Mouse (Mus musculus) urinary bladder, adult 18-20 months (tissue): ENCODE data around the gene Atp6v0e2.

Experiments
- DNase-seq, 2 experiments: peaks; one replicate each; pipeline ENCODE4 v3.0.0; 2022; ENCODE audit warnings: low spot score in 2 of 2, mixed read lengths in 2 of 2

Atp6v0e2 gene

DNA sequence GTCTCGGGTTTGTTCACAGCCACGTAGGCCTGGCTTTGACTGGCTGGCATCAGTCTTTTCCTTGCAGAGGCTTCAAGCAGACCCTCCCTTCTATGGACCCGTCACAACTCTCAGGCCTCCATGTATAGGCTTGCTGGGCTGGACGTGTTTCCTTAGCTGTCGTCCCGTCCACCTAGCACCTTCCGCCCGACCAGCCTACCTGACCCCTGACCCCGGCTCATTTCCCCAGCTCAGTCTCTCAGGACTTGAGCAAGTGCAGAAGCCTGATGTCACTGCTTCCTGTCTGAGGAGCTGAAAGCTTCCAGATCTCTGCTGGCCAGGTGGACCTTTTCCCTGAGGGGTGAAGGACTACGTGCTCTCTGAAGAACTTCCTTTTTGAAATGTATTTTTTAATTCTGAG lies 35.9 kb downstream of the Atp6v0e2 start:
- DNase-seq, result no peak

DNA sequence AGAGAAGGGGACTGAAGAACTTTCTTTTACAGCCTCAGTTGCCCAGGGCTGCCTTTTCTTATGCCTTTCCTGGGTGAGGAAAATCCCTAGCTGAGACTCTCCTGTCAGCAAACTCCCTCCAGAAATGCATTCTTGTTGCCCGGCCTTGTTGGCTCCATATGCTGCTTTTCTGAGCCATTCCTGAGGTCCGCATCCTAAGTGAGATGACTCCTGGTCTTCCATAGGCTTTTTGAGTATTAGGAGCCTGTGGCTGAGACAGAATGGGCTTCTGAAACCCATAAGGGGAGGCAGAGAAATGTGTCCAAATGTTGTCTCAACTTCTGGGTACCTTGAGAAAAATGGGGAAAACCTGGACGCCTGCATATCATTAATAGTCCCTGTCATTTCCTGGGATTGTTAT lies 36.6 kb downstream of the Atp6v0e2 start:
- DNase-seq, result no peak

- DNase-seq, result no peak
Measured at GRCm38 (mm10) chr6:48578736-48579135, 41.3 kb downstream of the Atp6v0e2 start.

DNA sequence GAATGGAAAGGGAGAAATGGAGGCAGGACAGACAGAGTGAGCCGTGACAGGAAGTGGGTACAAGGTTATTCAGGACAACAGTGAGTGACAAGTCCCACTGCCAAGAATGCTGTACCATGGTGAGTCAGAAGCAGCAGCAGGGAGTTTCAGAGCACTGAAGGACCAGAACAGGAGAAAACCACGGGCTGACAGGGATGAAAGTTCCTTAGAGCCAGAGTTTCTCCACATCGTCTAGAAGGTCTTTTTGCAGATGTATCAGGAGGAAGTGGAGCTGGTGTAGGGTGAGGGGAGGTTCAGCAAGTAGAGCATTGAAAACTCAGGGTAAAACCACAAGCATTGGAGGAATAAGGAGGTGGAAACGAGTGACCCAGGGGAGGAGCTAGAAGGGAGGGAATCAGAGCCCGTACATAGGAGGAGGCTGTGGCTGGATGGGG lies 41.8 kb downstream of the Atp6v0e2 start:
- no peak for DNase-seq

GRCm38 (mm10) chr6:48581257-48581656 lies 43.8 kb downstream of the Atp6v0e2 start:
- DNase-seq, result no peak

- no peak for DNase-seq
Measured at GRCm38 (mm10) chr6:48582037-48582436, 44.6 kb downstream of the Atp6v0e2 start.

DNA sequence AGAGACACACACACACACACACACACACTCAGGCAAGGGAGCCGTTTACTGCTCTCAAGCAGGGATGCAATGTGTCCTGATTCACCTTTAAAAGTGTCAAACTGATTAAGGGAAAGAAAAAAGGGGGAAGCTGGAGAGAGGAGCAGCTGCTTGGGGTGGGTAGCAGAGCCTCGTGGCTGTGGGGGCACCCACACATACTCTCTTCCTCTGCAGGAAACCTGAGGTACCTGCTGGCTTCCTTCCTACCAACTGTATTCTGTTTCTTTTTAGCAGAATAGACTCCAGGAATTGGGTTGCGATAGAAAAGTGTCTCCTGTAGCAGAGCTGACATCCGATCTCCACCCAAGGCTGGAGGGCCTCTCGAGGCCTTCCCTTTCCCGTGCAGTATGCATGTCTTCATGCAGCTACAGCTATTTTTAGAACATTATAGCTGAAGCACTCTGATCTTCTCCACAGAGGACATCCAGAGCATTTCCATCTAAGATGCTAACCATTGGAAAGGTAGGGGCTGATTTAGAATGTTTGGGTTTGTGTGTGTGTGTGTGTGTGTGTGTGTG lies 51.9 kb downstream of the Atp6v0e2 start, which contains the start of gene Gm45021:
Gene Gm45021, plus strand, starts transcription at position 417 of the 557 bp plus-strand sequence.
- no peak for DNase-seq
